In genomic region chr17:35739675-35740074, GRCm38 (mm10) we compare ENCODE assay signal across 7 mouse cellular contexts. TPM values are rescaled to one million over a fixed set of nuclear protein-coding genes. Genes with fewer than 3 reads are reported as not detected.
DNase-seq lines count a peak whose midpoint lies in the region; ATAC-seq and TF ChIP-seq lines count a peak whose summit lies in the region.

No protein-coding gene starts in this region.

- peak; percentile 80 for TF ChIP-seq CTCF in Patski (IDR thresholded peaks at IDR 0.05)
- peak; percentile 95 for TF ChIP-seq CTCF in hindbrain, postnatal 0 days (IDR thresholded peaks at IDR 0.05; ENCODE audit: low read depth)

- ATAC-seq in Patski, result no peak
- peak; percentile 69; the same call in 1 of the 2 replicates for ATAC-seq in cerebellum, adult (ENCODE audit: insufficient number of reproducible peaks, low FRiP score, low TSS enrichment)
- ATAC-seq in hindbrain, postnatal 0 days, result peak; percentile 54; the same call in 1 of the 2 replicates

- no peak overlapping the region for H3K4me3 ChIP-seq in hindbrain, postnatal 0 days (ENCODE audit: low read length)

- no peaks in the 10 kb centered on the region for H3K27me3 ChIP-seq in Patski
- no peaks in the 10 kb centered on the region for H3K27me3 ChIP-seq in hindbrain, postnatal 0 days (ENCODE audit: insufficient read depth, low read length)

- peak; percentile 73 for DNase-seq in Patski (ENCODE audit: low read depth, low spot score)
- peak; percentile 84 to 98 for DNase-seq in frontal cortex, adult 2 months (ENCODE audit: extremely low spot score in 1 of 2, low spot score in 1 of 2)
- DNase-seq in hindbrain, postnatal 0 days (ENCODE audit: low spot score), result peak; percentile 93
- DNase-seq in left cerebral cortex, adult 11 months (ENCODE audit: low spot score), result peak; percentile 88
- DNase-seq in lung, postnatal 4 days, result peak; percentile 73 to 92
- peak; percentile 50 to 88 for DNase-seq in spleen, adult 18-20 months

- in situ Hi-C loops in Patski (cut with MboI; ENCODE audit: low pct_unique_long_range_greater_than_20kb), result loop anchor here (5.0 kb wide), 3 partner anchors 88 to 157 kb away; no protein-coding TSS in a partner anchor

- 12% methylated on average over 6 of the region's 6 CpGs for WGBS in hindbrain, postnatal 0 days

- H3K36me3 ChIP-seq in hindbrain, postnatal 0 days (ENCODE audit: insufficient read depth, low read length), result no peaks in the 10 kb centered on the region

- POLR2A ChIA-PET in Patski (lab: Charles Lee), result interaction anchor here (0.6 to 4.3 kb wide), 7 partner anchors 32 to 134 kb away, joined by 3 to 48 read pairs (median 4); partner anchors contain the start of genes Flot1 and Ier3

- no peaks in the 10 kb centered on the region for H3K9me3 ChIP-seq in hindbrain, postnatal 0 days (ENCODE audit: low read length)

- H3K4me2 ChIP-seq in hindbrain, postnatal 0 days (ENCODE audit: low read depth, low read length), result no peak overlapping the region

- H3K27ac ChIP-seq in hindbrain, postnatal 0 days, result no peak overlapping the region

- H3K4me1 ChIP-seq in hindbrain, postnatal 0 days (ENCODE audit: insufficient read depth, low read length), result no peaks in the 10 kb centered on the region

- no peak overlapping the region for H3K9ac ChIP-seq in hindbrain, postnatal 0 days (replicated peaks; ENCODE audit: low read length)

- CTCF ChIA-PET in Patski (lab: Charles Lee), result interaction anchor here (0.6 to 7.0 kb wide), 19 partner anchors 8 to 134 kb away, joined by 3 to 79 read pairs (median 5); partner anchors contain the start of genes Ddr1, Flot1 and Ier3

RNA-seq across cellular contexts. Expression of gene Ddr1, which starts 35.3 kb away (rescaled TPM):
- polyA plus RNA-seq in Patski (2021), result 230 TPM
- polyA plus RNA-seq in frontal cortex, adult 2 months (2012; rRNA removed), result 46.6 and 46.8 TPM in 2 replicates
- 108 and 139 TPM in 2 replicates for total RNA-seq in hindbrain, postnatal 0 days (2014; rRNA removed)
- polyA plus RNA-seq in hindbrain, postnatal 0 days (2015; fragmentation: Nextera tagmentation; extraction: Ambion mirVana), result 63.3 and 66.3 TPM in 2 replicates
